Mouse (Mus musculus): ENCODE results near the gene Hoxd10.

Hoxd10 gene

DNA sequence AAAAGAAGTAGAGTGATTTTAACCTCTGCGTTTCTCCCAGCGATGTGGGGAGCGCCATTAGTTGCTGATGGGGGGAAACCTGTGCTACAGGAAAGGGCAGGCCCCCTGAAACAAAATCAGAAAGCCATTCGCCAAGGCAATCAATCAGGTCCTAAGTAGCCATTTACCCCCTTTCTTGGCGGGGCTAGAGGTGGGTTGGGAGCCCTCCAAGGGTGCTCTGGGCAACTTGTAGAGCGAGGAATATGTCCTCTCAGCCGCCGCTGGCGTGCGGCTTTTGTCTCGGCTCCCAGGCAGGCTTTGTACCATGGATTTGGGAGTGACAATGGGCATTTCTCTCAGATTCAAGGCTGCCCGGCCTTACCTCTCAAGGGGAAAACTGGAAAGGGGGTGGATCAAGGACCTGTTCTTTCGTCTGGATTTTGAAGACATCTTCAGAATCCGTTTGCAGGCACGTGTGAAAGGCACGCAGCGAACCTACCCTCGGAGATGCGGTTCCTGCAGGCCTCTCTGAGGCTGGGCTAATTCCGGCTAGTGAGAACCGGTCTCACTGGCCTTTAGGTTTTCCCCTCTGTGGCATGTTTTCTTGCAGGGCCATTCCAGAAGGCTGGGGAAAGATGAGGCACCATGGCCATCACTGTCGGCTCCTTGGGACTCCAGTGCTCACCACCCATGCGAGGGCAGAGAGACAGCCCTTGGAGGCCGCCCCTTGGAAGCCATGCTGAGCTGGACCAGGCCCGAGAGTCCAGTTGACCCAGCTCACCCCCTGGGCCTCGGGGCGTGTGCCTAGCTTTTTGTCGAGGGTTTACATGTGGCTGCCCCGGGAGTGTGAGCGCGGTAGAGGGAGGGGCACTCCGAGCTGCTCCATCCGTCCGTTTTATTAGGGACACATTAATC, 5.0 kb downstream of the Hoxd10 start:
- ATAC-seq (ENCODE audit: low TSS enrichment) = no peak

DNA sequence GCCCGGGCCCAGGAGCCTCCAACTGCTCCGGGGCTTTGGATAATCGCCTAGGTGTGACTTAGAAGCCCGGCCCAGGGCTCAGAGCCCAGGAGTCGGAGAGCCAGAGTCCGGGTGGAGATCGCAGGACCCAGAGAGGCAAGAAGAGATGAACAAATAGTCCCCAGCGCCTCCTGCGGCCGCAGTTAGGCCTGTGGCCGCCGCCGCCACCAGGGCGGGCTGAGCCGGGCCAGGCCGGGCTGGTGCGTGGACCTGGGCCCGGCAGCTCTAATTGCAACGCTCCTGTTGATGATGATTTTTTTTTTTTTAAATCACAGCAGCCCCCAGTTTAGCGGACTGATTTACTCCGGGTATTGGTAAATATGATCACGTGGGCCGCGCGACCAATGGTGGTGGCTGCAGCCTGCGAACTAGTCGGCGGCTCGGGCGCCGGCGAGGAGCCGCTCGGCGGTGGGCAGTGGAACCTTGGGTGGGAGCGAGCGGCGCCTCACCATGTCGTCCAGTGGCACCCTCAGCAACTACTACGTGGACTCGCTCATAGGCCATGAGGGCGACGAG, 5.9 kb downstream of the Hoxd10 start, which contains the start of gene Hoxd9:
Gene Hoxd9 (plus strand): TSS at position 161 of the 555 bp plus-strand sequence.
- no peak for ATAC-seq (ENCODE audit: low TSS enrichment)

DNA sequence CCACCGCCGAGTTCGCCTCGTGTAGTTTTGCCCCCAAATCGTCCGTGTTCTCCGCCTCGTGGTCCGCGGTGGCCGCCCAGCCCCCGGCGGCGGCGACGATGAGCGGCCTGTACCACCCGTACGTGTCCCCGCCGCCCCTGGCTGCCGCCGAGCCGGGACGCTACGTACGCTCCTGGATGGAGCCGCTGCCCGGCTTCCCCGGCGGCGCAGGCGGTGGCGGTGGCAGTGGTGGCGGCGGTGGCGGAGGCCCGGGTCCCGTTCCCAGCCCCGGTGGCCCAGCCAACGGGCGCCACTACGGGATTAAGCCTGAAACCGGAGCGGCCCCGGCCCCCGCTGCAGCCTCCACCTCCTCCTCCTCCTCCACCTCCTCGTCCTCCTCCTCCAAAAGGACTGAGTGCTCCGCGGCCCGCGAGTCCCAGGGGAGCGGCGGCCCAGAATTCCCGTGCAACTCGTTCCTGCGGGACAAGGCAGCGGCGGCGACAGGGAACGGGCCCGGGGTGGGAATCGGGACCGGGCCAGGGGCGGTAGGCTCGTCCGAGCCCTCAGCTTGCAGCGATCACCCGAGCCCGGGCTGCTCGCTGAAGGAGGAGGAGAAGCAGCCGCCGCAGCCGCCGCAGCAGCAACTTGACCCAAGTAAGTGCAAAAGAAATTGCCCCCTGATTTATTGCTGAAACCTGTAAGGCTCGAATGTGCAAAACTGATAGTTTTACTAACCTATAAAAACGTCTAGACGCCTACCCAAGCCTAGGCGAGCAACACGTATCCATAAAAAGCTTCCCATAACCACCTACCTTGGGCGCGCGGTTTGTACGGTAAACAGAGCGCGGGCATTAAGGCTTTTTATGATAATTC, 6.7 kb downstream of the Hoxd10 start:
- no peak for ATAC-seq (ENCODE audit: low TSS enrichment)

DNA sequence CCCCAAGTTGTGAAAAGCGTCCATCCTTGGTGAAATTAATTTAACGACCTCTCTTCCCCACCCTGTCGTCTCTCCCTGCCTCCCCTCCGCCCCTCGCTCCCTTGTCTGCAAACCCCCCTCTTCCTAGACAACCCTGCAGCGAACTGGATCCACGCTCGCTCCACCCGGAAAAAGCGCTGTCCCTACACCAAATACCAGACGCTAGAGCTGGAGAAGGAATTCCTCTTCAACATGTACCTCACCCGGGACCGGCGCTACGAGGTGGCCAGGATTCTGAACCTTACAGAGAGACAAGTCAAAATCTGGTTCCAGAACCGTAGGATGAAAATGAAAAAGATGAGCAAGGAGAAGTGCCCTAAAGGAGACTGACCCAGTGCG, 7.3 kb downstream of the Hoxd10 start:
- no peak for ATAC-seq (ENCODE audit: low TSS enrichment)

DNA sequence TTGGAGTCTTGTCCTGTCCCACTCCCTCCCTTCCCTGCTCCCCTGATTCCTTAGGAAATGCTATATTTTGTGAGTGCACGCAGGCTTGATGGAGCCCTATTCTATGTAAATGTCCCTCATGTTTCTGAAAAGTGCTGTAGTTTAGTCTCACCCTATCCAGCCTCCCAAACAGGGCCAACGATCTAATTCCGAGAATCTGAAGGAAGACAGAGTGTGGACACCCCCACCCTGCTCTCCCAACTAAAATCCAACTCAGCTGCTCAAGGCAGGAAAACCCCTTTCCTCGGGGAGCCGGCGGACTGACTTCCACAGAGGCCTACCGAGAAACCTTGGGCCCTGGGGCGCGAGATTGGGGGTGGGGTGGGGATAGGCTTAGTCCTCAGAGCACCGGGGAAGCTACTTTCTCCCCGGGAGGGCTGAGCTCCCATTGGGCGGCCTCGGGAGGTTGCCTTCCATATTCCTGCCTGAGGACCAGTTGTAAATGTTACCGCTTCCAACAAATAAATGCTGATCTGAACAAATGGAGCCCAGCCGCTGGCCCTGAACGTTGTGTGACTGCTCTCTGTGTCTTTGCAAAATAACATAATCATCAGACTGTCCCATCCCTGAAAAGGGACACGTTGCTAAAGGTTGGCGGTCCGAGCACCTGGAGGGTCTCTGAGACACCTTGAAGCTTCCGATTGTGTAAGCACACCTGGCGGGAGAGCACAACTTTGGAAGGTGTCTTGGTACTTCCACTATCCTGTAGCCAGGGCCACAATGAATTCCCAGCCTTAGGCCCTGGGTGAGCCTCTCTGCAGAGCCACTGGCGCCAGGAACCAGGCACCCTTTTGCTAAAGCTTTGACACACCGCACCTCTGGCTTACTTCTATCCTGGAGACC, 8.2 kb downstream of the Hoxd10 start:
- ATAC-seq (ENCODE audit: low TSS enrichment) = no peak

DNA sequence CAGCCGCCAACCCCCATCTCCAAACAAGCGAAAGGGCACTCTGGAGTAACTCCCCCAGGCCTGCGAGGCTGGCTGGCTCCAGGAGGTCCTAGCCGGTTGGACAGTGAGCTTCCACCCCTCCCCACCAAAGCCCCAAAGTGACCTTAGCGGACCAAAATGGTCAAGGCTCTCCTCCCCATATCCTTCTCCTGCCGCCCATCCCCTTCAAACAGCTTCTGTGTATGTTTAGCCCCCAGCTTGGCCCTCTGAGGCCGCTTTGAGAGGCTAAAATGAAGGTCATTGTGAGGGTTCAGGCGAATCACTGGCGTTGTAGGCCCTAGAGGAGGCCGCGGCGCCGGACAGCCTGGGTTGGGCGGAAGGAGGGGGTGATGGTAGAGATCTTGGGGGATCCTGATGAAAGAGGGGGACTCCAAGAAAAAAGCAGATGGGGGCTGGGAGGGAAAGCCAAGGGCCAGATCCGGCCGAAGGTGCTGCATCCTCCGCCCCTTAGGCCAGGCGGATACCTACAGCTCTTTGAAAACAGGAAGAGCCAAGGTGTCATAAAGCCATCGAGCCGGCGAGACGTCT, 8.9 kb downstream of the Hoxd10 start:
- ATAC-seq (ENCODE audit: low TSS enrichment) = no peak

DNA sequence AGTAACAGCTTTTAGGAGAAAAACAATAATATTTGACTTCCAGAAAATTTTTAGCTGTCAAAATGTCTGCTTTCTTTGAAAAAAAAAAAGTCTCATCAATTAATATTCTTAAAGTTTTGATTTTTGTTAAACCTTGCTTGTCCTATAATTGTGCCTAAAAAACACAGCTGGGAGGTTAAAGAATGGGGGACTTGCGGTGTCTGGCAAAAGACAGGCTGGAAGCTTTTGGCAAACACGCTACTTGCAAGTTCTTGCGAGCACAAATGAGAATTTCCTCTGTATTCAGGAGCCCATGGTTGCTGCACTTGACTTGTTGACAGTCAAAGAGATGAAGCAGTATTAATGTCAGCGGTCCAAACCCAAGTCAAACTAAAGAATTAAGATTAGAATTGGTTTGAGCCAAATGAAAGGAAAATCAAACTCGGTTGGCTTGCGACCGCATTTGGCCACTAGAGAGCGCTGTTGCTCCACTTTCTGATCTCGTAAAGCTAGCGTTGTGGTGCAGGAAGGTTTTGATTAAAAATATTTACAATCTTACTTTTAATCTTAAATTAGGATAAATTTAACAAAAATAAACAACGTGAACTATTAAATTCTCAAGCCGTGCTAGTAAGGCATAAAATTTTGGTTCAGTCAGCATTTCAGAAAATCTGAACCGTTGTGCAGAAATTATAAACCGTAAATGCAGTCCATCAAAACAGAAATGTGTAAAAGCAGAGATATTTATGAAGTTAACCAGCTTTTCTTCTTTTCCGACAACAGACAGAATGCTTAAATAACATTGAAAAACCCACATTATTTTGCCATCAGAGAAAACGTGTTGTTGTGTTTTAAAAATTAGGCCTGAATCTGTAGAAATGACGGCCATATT, 10.5 kb downstream of the Hoxd10 start:
- ATAC-seq (ENCODE audit: low TSS enrichment) = no peak

DNA sequence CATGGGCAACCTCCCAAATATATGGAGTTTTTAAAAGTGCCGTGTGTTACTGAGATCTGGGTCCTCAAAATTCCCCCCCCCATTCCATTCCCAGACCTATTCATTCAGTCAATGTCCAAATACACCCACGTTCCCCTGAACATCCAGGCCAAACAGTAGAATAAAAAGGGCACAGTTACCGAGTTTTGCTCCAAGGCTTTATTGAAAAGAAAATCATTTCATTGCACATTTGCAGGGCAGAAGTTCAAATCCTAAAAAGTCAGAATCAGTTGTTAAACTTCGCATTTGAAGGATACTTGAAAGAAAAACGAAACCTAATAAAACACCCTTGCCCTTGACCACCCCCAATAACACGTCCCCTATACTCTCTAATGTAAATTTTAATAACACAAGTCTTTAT, 11.1 kb downstream of the Hoxd10 start:
- ATAC-seq (ENCODE audit: low TSS enrichment) = no peak

DNA sequence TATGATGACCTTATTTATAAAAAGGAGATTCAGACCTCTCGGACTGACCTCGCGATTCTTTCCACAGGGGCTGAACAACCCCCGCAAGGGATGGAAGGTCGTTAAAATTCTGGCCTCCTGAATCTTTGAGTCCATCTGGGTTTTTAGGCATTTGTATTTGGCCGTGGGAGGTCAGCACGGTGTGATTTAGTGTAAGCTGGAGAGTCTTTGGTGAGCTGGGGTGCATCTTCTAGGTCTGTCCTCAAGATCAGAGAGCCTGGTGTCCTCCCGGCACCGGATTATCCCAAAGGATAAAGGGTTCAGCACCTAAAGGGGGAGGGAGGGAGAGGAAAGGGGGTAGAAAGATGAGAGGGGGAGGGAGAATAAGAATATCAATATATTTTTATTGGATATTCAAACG, 11.6 kb downstream of the Hoxd10 start:
- no peak for ATAC-seq (ENCODE audit: low TSS enrichment)

DNA sequence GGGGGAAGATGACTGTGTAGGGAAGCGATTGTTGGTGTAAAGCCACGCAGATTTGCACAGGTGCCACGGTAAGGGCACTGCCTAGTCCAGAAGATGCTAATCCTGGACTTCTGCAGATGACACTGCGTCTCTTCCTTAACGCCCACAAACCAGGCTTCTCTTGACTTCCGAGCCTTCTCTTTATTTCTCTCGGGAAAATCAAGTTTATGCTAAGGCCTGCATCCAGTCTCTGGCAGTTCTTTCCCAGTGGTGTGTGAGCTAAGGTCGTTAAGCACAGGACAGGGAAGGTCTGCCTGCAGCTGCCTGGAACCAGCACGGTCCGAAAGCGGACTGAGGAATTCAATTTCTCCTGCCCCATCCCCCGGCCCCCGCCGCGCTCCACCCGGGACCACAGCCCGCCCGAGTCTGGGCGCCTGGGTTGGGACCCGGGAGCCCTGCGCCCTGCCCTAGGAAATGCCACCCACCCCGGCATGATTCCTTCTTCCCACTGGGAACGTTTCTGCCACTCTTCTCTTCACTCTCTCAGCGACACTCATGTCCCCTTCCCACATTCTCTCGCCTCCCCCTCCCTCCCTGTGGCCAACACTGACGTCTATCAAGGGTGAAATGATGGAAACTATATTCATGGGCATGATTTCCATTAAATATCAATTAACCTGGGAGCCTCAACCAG, 12.1 kb downstream of the Hoxd10 start:
- no peak for ATAC-seq (ENCODE audit: low TSS enrichment)

DNA sequence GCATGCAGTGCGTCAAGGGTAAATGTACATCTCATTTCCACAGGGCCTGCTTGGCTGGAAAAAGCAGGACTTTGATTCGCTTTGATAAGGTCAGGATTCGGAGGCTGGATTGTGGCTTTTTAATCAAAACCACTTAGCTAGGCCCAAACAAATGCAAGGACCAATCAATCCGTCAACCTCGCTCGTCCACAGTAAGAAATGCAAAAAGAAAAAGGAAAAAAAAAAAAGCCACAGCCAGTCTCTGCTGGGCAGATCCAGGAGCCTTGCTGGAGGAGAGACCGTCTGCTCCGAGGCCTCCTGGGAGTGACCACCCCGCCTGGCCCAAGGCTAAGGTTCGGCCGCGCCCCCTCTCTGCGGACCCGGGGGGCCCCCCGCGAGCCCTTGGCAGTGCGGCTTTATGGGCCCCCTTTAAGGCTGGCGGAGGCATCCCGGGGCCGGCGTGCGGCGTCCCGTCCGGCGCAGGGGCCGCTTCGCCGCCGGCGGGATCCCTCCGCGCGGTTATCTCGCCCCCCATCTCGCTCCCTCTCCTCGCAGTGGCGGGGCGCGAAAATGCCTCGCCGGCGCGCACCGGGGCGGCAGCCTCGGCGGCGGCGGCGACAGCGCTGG, 12.8 kb downstream of the Hoxd10 start, which contains the start of gene Hoxd8:
Gene Hoxd8 (plus strand): TSS at position 223 of the 606 bp plus-strand sequence.
- no peak for ATAC-seq (ENCODE audit: low TSS enrichment)

DNA sequence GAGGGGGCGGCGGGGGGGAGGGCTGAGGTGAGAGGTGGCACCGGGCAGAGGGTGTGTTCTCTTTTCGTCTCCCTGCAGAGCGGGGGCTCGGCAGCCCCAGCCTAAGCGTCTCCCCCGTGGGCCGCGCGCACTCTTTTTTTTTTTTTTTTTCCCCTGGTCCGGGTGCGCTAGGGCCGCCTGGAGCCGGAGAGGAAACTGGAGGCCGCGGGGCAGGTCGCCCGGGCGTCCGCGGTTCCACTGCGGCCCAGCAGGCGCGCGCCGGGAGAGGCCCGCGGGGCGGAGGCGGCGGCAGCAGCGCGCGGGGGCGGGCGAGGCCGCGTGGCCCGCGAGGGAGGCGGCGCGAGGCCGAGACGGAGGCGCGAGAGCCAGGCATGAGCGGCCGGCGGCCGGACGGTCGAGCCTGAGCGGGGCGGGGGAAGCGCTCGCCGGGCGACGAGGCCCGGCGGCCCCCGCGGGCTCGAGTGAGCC, 13.3 kb downstream of the Hoxd10 start:
- no peak for ATAC-seq (ENCODE audit: low TSS enrichment)

DNA sequence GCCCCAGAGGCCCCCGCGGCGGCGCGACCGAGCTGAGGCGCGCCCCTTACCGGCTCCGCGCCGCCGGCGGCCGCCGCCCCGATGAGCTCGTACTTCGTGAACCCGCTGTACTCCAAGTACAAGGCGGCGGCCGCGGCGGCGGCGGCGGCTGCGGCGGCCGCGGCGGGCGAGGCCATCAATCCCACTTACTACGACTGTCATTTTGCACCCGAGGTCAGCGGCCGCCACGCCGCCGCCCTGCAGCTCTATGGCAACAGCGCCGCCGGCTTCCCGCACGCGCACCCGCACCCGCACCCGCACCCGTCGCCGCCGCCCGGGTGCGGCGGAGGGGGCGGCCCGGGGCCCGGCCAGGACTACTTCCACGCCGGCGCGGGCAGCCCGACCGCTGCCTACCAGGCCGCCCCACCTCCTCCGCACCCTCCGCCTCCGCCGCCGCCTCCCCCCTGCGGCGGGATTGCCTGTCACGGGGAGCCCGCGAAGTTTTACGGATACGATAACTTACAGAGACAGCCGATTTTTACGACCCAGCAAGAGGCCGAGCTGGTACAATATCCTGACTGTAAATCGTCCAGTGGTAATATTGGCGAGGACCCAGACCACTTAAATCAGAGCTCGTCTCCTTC, 13.9 kb downstream of the Hoxd10 start:
- no peak for ATAC-seq (ENCODE audit: low TSS enrichment)

DNA sequence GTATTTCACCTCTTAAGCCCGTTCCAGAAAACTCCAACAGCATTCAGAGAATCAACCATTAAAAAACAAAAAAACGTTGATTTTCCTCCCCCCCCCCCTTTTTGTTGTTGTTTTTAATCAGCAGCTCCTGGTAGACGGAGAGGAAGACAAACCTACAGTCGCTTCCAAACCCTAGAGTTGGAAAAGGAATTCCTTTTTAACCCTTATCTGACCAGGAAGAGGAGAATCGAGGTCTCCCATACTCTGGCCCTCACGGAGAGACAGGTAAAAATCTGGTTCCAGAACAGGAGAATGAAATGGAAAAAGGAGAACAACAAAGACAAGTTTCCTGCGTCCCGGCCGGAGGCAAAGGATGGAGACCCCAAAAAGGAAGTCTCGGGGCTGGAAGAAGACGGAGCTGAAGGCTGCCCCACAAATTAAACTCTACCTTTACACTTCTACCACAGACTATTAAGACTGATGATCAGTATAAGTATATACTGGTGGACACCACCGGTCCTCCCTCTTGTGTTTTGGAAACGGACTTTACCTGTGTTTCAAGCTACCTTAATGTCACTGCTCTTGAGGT, 14.8 kb downstream of the Hoxd10 start:
- no peak for ATAC-seq (ENCODE audit: low TSS enrichment)

DNA sequence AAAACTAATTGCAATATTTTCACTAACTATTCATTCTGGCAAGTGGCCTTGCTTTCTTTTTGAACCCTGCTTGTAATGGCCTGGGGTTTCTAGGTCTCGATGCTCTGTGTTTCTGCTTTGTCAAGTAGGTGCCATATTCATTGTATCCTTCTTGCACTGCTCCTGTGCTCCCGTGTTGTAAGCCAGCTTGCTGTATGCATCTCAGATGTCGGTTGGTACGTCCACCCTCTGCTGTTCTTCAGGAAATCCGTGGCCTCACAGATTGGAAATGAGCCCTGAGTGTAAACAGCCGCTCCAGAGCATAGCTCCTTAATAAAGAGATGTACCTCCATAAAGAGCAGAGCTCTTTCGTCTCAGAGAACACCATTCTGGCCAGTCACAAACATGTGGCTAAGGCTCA, 15.9 kb downstream of the Hoxd10 start:
- ATAC-seq (ENCODE audit: low TSS enrichment) = no peak

DNA sequence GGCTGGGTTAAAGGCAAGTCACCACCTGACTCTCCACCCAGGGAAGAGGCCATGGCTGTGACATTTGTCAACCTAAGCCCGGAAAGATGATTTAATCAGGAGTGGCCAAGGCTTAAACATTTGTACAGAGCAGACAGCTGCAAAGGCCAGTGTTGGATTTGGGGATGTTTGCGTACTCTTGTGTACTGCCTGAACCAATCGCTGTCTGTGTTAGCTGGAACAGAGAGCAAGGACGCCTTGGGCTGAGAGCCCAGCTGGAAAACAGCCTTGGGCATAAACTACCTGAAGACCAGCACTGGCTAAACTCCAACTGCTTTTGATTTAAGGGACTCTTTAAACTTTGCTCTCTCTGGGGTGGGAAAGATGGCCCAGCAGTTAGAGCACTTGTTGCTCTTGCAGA, 17.0 kb downstream of the Hoxd10 start:
- ATAC-seq (ENCODE audit: low TSS enrichment) = no peak

DNA sequence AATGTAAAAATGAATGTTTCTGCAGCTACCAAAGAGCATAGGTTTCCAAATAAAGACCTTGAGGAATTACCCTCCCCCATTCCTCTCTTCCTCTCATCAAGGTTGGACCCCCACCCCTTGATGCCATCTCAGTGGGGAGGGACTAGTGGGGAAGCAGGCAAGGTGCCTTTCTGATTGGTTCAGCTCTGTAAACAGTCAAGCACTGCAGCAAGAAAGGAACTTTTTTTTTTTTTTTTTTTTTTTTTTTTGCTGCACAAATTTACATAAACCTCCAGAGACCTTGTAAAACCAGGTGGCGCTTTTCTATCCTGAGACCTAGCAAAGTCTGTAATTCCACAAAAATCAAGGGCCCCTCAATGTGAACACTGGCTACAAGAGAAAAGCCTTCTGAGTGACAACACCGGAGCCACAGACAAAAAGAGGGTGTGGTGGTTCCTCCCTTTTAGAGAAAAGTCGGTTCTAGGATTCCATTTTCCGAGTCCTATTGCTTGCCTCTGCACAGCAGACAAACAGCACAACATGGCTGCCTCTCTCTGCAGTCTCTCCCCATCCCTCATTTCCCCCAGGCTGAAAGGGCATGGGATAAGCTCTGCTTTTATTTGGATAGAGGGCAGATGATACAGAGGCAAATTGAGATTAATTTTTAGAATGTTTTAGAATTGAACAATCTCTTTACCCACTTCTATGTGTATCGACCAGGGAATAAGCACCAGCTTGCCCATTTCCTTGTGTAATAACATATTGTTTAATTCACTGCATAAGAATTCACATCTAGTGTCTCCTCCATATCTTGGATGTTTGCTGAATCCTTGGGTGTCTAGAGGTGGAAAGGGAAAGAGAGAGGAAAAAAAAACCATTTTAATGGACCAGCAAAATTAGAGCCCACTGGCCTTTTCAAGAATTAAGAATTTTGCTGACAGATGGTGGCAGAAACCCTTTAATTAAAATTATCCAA, 18.0 kb downstream of the Hoxd10 start:
- no peak for ATAC-seq (ENCODE audit: low TSS enrichment)
